Mouse (Mus musculus): ENCODE data around the gene Cbl. TPM values are rescaled to one million over a fixed set of nuclear protein-coding genes. Genes with fewer than 3 reads are reported as not detected.

Gene Cbl
- polyA plus RNA-seq, 1 experiment from 2014 or later: 20.3 TPM

- ATAC-seq (ENCODE audit: insufficient number of reproducible peaks, insufficient read depth, low FRiP score, low TSS enrichment): no peak
- Histone ChIP-seq H3K36me3 (peaks cover 18% of the 10 kb centered on the region), H3K9me3 (no peaks in the 10 kb centered on the region), H3K4me1 (peaks cover 24% of the 10 kb centered on the region), H3K4me2 (replicated peaks) (no peak overlapping the region), H3K9ac (no peak overlapping the region), H3K27ac (no peak overlapping the region), H3K4me3 (no peak overlapping the region), H3K27me3 (peaks cover 33% of the 10 kb centered on the region)
- WGBS: 60% methylated on average over 4 of the region's 4 CpGs
Measured at GRCm38 (mm10) chr9:44137846-44138245, 96.0 kb downstream of the Cbl start.

GRCm38 (mm10) chr9:44135731-44136411, 98.0 kb downstream of the Cbl start:
- H3K36me3 ChIP-seq: peaks cover 9% of the 10 kb centered on the region
- H3K27me3 ChIP-seq: peaks cover 47% of the 10 kb centered on the region
- no peak for ATAC-seq (ENCODE audit: insufficient number of reproducible peaks, insufficient read depth, low FRiP score, low TSS enrichment)
- no peak overlapping the region for H3K9ac ChIP-seq
- H3K4me2 ChIP-seq (replicated peaks): peak overlapping the region; percentile 89
- no peak overlapping the region for H3K27ac ChIP-seq
- peak overlapping the region; percentile 57 for H3K4me3 ChIP-seq
- 50% methylated on average over 7 of the region's 7 CpGs for WGBS
- H3K9me3 ChIP-seq: no peaks in the 10 kb centered on the region
- peaks cover 30% of the 10 kb centered on the region for H3K4me1 ChIP-seq

- Histone ChIP-seq H3K4me2 (replicated peaks) (peak overlapping the region; percentile 89), H3K36me3 (peaks cover 1% of the 10 kb centered on the region; the same call in 1 of the 2 replicates), H3K4me3 (peak overlapping the region; percentile 57), H3K27me3 (peaks cover 47% of the 10 kb centered on the region), H3K4me1 (peaks cover 38% of the 10 kb centered on the region), H3K9me3 (no peaks in the 10 kb centered on the region), H3K27ac (no peak overlapping the region), H3K9ac (peak overlapping the region; percentile 61)
- no peak for ATAC-seq (ENCODE audit: insufficient number of reproducible peaks, insufficient read depth, low FRiP score, low TSS enrichment)
- WGBS: 4% methylated on average over 49 of the region's 49 CpGs
Measured at GRCm38 (mm10) chr9:44134851-44135730, 98.8 kb downstream of the Cbl start.

- no peak for ATAC-seq (ENCODE audit: insufficient number of reproducible peaks, insufficient read depth, low FRiP score, low TSS enrichment)
- no peaks in the 10 kb centered on the region for H3K9me3 ChIP-seq
- H3K4me2 ChIP-seq (replicated peaks): peak within 1 kb of the TSS; percentile 89
- peaks cover 46% of the 10 kb centered on the region for H3K4me1 ChIP-seq
- no peaks in the 10 kb centered on the region for H3K36me3 ChIP-seq
- 1% methylated on average over 37 of the region's 55 CpGs for WGBS
- peak within 1 kb of the TSS; percentile 57 for H3K4me3 ChIP-seq
- H3K27ac ChIP-seq: 0 out of 2 replicates have a peak within 1 kb of the TSS, but pooled peaks have one; percentile 31
- peak within 1 kb of the TSS; percentile 61 for H3K9ac ChIP-seq
- peaks cover 47% of the 10 kb centered on the region for H3K27me3 ChIP-seq
Measured at GRCm38 (mm10) chr9:44134101-44134850, 99.6 kb downstream of the Cbl start, which contains the start of gene Mcam. Mcam (plus strand) TSS chr9:44134469.

GRCm38 (mm10) chr9:44133287-44133686, 100.6 kb downstream of the Cbl start:
- H3K27me3 ChIP-seq: peaks cover 47% of the 10 kb centered on the region
- H3K4me3 ChIP-seq: peak overlapping the region; percentile 57; the same call in 1 of the 2 replicates
- no peaks in the 10 kb centered on the region for H3K9me3 ChIP-seq
- peaks cover 46% of the 10 kb centered on the region for H3K4me1 ChIP-seq
- H3K27ac ChIP-seq: no peak overlapping the region
- no peaks in the 10 kb centered on the region for H3K36me3 ChIP-seq
- peak overlapping the region; percentile 8 for H3K9ac ChIP-seq
- ATAC-seq (ENCODE audit: insufficient number of reproducible peaks, insufficient read depth, low FRiP score, low TSS enrichment): no peak
- 8% methylated on average over 2 of the region's 2 CpGs for WGBS
- peak overlapping the region; percentile 89 for H3K4me2 ChIP-seq (replicated peaks)

- no peak overlapping the region for H3K4me3 ChIP-seq
- peaks cover 46% of the 10 kb centered on the region for H3K4me1 ChIP-seq
- no peak overlapping the region for H3K27ac ChIP-seq
- peaks cover 47% of the 10 kb centered on the region for H3K27me3 ChIP-seq
- no peaks in the 10 kb centered on the region for H3K9me3 ChIP-seq
- no peak overlapping the region for H3K4me2 ChIP-seq (replicated peaks)
- ATAC-seq (ENCODE audit: insufficient number of reproducible peaks, insufficient read depth, low FRiP score, low TSS enrichment): no peak
- 57% methylated on average over 5 of the region's 5 CpGs for WGBS
- H3K9ac ChIP-seq: no peak overlapping the region
- no peaks in the 10 kb centered on the region for H3K36me3 ChIP-seq
Measured at GRCm38 (mm10) chr9:44132200-44132599, 101.6 kb downstream of the Cbl start.

- no peaks in the 10 kb centered on the region for H3K9me3 ChIP-seq
- H3K9ac ChIP-seq: no peak overlapping the region
- 0 out of 2 replicates have a peak overlapping the region, but pooled peaks have one; percentile 47 for H3K27ac ChIP-seq
- 25% methylated on average over 7 of the region's 7 CpGs for WGBS
- peaks cover 43% of the 10 kb centered on the region for H3K27me3 ChIP-seq
- H3K4me1 ChIP-seq: peaks cover 46% of the 10 kb centered on the region
- H3K36me3 ChIP-seq: no peaks in the 10 kb centered on the region
- H3K4me2 ChIP-seq (replicated peaks): peak overlapping the region; percentile 78; the same call in 1 of the 2 replicates
- H3K4me3 ChIP-seq: no peak overlapping the region
- ATAC-seq (ENCODE audit: insufficient number of reproducible peaks, insufficient read depth, low FRiP score, low TSS enrichment): no peak
Measured at GRCm38 (mm10) chr9:44131276-44131590, 102.6 kb downstream of the Cbl start.

GRCm38 (mm10) chr9:44130581-44131275, 103.1 kb downstream of the Cbl start:
- peaks cover 42% of the 10 kb centered on the region for H3K4me1 ChIP-seq
- 10% methylated on average over 19 of the region's 19 CpGs for WGBS

GRCm38 (mm10) chr9:44130034-44130433, 103.8 kb downstream of the Cbl start:
- WGBS: under 1% methylated on average over 27 of the region's 27 CpGs

More at GRCm38 (mm10) chr9:44130581-44131275, 103.1 kb downstream of the Cbl start:
- H3K36me3 ChIP-seq: no peaks in the 10 kb centered on the region
- H3K27ac ChIP-seq: peak overlapping the region; percentile 76
- peak; percentile 36 for ATAC-seq (ENCODE audit: insufficient number of reproducible peaks, insufficient read depth, low FRiP score, low TSS enrichment)
- H3K9ac ChIP-seq: peak overlapping the region; percentile 43; the same call in 1 of the 2 replicates
- no peaks in the 10 kb centered on the region for H3K9me3 ChIP-seq
- peaks cover 38% of the 10 kb centered on the region for H3K27me3 ChIP-seq
- H3K4me2 ChIP-seq (replicated peaks): peak overlapping the region; percentile 78
- H3K4me3 ChIP-seq: peak overlapping the region; percentile 40

GRCm38 (mm10) chr9:44129633-44130032, 104.2 kb downstream of the Cbl start:
- WGBS: 4% methylated on average over 9 of the region's 9 CpGs
- Histone ChIP-seq H3K27me3 (peaks cover 29% of the 10 kb centered on the region), H3K9ac (peak overlapping the region; percentile 43), H3K36me3 (no peaks in the 10 kb centered on the region), H3K9me3 (no peaks in the 10 kb centered on the region), H3K27ac (peak overlapping the region; percentile 76), H3K4me2 (replicated peaks) (peak overlapping the region; percentile 78), H3K4me1 (peaks cover 37% of the 10 kb centered on the region), H3K4me3 (peak overlapping the region; percentile 40)
- ATAC-seq (ENCODE audit: insufficient number of reproducible peaks, insufficient read depth, low FRiP score, low TSS enrichment): no peak; the same call in 1 of the 2 replicates

More at GRCm38 (mm10) chr9:44130034-44130433, 103.8 kb downstream of the Cbl start:
- Histone ChIP-seq H3K27ac (peak overlapping the region; percentile 76), H3K36me3 (no peaks in the 10 kb centered on the region), H3K9me3 (no peaks in the 10 kb centered on the region), H3K27me3 (peaks cover 31% of the 10 kb centered on the region), H3K9ac (peak overlapping the region; percentile 43), H3K4me3 (peak overlapping the region; percentile 40), H3K4me2 (replicated peaks) (peak overlapping the region; percentile 78), H3K4me1 (peaks cover 37% of the 10 kb centered on the region)
- peak; percentile 50 for ATAC-seq (ENCODE audit: insufficient number of reproducible peaks, insufficient read depth, low FRiP score, low TSS enrichment)
